Mouse (Mus musculus): Measurements from ENCODE around the gene Nck2.

Gene Nck2

GRCm38 (mm10) chr1:43444531-43444930 lies at the start of gene Nck2:
Nck2 (plus strand) TSS chr1:43444579.
- DNase-seq: no peak

- no peak for DNase-seq
Measured at GRCm38 (mm10) chr1:43395040-43395439, 49.3 kb upstream of the Nck2 start.

- DNase-seq: no peak
Measured at GRCm38 (mm10) chr1:43395799-43396198, 48.6 kb upstream of the Nck2 start.

GRCm38 (mm10) chr1:43396522-43396921 lies 47.9 kb upstream of the Nck2 start:
- DNase-seq: peak in 1 of 2 experiments; percentile 6

GRCm38 (mm10) chr1:43397096-43397495 lies 47.3 kb upstream of the Nck2 start:
- peak; percentile 69 to 77 for DNase-seq

GRCm38 (mm10) chr1:43398738-43399601 lies 45.4 kb upstream of the Nck2 start:
- no peak for DNase-seq

- DNase-seq: no peak
Measured at GRCm38 (mm10) chr1:43399602-43400216, 44.7 kb upstream of the Nck2 start.

- DNase-seq: no peak
Measured at GRCm38 (mm10) chr1:43400655-43401054, 43.7 kb upstream of the Nck2 start.

GRCm38 (mm10) chr1:43403341-43403740 lies 41.0 kb upstream of the Nck2 start:
- peak; percentile 34 to 61 for DNase-seq

GRCm38 (mm10) chr1:43404693-43405678 lies 39.4 kb upstream of the Nck2 start:
- DNase-seq: no peak

GRCm38 (mm10) chr1:43409019-43409418 lies 35.4 kb upstream of the Nck2 start:
- no peak for DNase-seq

GRCm38 (mm10) chr1:43412825-43413224 lies 31.6 kb upstream of the Nck2 start:
- no peak for DNase-seq

GRCm38 (mm10) chr1:43413298-43413697 lies 31.1 kb upstream of the Nck2 start:
- no peak for DNase-seq

- no peak for DNase-seq
Measured at GRCm38 (mm10) chr1:43413749-43414148, 30.6 kb upstream of the Nck2 start.

GRCm38 (mm10) chr1:43414228-43414627 lies 30.2 kb upstream of the Nck2 start:
- no peak for DNase-seq

- no peak for DNase-seq
Measured at GRCm38 (mm10) chr1:43414971-43415370, 29.4 kb upstream of the Nck2 start.

GRCm38 (mm10) chr1:43422969-43423748 lies 21.2 kb upstream of the Nck2 start:
- no peak for DNase-seq

- peak; percentile 40 to 60 for DNase-seq
Measured at GRCm38 (mm10) chr1:43426526-43426925, 17.9 kb upstream of the Nck2 start.

GRCm38 (mm10) chr1:43426993-43427535 lies 17.3 kb upstream of the Nck2 start:
- no peak for DNase-seq

- DNase-seq: no peak
Measured at GRCm38 (mm10) chr1:43429924-43430876, 14.2 kb upstream of the Nck2 start.

- DNase-seq: no peak
Measured at GRCm38 (mm10) chr1:43433853-43434252, 10.5 kb upstream of the Nck2 start.
